Mouse (Mus musculus): ENCODE measurements at regions not wholly inside any gene's neighbourhood (a gene's known extent, or its start where the extent isn't known, plus 50 kb on each side); places are given as distances from the start of the nearest gene placed in this dataset.

DNA sequence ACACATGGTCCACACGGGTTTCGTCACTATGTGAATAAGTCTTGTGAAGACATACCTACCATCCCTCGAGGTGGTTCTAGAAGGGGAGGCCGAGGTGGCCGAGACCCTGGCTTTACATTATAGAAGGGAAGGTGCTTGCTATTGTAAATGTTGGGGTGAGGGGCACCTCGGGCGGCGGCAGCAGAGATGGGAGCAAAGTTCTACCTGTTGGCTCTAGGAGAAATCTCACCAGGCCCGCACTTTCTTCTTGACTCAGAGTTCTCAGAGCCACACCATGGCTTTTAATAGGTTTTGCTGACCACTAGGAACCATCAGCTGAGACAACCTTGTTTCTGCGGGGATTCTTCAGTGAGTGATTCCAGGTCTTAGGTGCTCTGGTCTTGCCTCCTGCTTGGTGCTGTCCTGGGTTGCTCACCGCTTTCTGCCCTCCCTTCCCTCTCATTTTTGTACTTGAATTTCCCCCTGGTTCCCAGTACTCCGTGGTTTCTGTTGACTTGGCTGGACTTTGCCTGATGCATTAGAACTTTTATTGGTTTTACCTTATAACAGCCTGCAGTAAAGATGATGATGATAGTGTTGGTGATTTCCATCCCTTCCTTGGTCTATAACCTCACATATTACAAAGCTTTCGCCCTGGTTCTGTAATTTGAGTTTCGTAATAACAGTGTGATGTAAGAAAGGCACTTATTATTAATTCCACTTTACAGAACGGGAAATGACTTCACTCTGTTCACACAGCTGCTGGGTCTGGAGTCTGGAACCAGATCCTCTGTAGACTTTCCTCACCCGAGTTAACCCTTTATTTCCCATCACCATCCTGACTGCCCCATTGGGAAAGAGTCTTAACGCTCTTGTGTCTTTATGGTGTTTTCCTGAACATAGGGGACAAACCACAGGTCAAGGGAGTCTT is 185.6 kb downstream of the 4933412E24Rik start:
- H3K9me3 ChIP-seq (replicated peaks) = no peaks in the 10 kb centered on the region
- H3K27ac ChIP-seq = no peak overlapping the region
- no peak for ATAC-seq
- peaks cover 9% of the 10 kb centered on the region for H3K4me1 ChIP-seq
- no peak overlapping the region for H3K4me3 ChIP-seq
- no peak overlapping the region for H3K4me2 ChIP-seq
- no peak overlapping the region for H3K9ac ChIP-seq
- 84% methylated on average over 17 of the region's 17 CpGs for WGBS
- H3K36me3 ChIP-seq (ENCODE audit: poor library complexity, severe bottlenecking) = no peaks in the 10 kb centered on the region
- no peaks in the 10 kb centered on the region for H3K27me3 ChIP-seq

DNA sequence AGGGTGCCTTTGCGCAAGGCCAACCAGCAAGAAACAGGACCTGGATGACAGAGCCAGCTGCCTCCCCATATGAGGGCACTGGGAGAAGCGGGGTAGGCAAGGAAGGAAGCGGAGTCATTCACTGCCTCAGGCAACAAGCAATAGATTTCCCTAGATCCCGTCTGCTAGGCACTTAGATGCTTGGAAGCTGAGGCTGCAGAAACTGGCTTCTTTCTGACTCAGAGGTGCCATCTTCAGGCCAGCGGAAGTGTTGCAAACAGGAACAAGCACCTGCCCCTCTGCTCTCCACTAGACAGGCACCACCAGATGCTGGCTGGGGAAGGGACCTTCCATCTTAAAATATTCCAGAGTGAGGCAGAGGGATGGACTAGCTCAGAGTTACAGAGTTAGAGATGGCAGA is 188.0 kb downstream of the 4933412E24Rik start:
- WGBS = 22% methylated on average over 5 of the region's 5 CpGs
- Histone ChIP-seq H3K9me3 (replicated peaks) (no peaks in the 10 kb centered on the region), H3K4me1 (peaks cover 11% of the 10 kb centered on the region), H3K27me3 (0 out of 2 replicates have a peak, but pooled peaks cover 3% of the 10 kb centered on the region), H3K4me3 (no peak overlapping the region), H3K4me2 (no peak overlapping the region), H3K36me3 (ENCODE audit: poor library complexity, severe bottlenecking) (no peaks in the 10 kb centered on the region), H3K9ac (no peak overlapping the region), H3K27ac (no peak overlapping the region)
- ATAC-seq = peak; percentile 81

DNA sequence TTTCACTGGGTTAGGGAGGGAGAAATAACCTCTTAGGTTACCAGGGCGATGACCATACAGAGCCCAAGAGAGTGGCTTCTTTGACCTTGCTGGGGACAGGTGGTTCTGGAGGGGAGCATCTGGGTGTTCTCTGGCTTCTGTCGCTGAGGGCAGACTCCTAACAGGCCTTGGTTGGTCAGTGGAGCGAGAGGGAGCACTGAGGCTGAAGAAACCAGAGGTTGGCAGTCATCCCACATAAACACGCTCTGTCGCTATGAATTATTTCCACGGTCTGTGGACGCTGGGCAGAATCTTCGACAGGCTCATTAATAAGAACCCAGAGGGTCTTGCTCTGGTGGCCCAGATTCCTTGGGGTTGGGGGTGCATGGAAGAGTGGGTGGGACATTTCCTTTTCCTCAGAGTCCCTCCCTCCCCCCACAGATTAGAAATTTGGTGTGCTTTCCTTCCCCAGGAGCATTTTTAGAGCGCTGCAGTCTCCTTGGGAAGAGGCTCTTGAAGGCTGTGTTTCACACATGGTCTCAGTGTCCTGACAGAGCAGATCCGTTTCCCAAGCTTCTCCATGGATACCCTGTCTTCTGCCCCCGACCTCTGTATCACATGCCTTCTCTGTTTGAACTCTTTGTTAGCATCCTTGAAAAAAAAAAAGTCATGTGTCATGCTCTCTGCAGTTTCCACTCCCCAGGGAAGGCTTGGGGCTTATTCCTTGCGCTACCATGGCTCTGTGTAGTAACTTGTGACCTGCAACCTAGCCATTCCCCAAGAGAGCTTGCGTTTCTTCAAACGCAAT is 190.1 kb downstream of the 4933412E24Rik start:
- no peak overlapping the region for H3K9ac ChIP-seq
- peak; percentile 54; the same call in 1 of the 2 replicates for ATAC-seq
- no peak overlapping the region for H3K27ac ChIP-seq
- peaks cover 11% of the 10 kb centered on the region for H3K4me1 ChIP-seq
- H3K27me3 ChIP-seq = 0 out of 2 replicates have a peak, but pooled peaks cover 3% of the 10 kb centered on the region
- H3K9me3 ChIP-seq (replicated peaks) = no peaks in the 10 kb centered on the region
- H3K36me3 ChIP-seq (ENCODE audit: poor library complexity, severe bottlenecking) = no peaks in the 10 kb centered on the region
- 65% methylated on average over 14 of the region's 14 CpGs for WGBS
- no peak overlapping the region for H3K4me3 ChIP-seq
- H3K4me2 ChIP-seq = no peak overlapping the region

DNA sequence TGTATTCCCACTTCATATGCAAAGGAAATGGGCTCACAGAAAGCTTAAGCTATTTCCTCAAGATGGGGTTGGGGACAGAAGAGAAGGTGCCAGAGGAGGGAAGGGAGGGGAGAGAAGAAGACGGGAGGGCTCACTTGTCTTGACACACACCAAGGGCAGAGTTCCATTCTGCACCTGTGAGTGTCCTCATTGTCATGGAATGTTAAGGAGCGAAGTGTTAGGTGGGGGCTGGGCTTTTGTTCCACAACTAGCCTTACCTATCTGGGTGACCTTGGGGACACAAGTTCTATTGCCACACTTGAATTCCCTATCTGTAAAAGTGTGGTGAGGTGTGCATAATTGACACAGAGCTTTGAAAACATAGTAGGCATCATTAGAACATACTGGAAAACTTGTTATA is 192.5 kb downstream of the 4933412E24Rik start:
- Histone ChIP-seq H3K4me1 (peaks cover 11% of the 10 kb centered on the region), H3K4me2 (no peak overlapping the region), H3K4me3 (no peak overlapping the region), H3K9ac (no peak overlapping the region), H3K36me3 (ENCODE audit: poor library complexity, severe bottlenecking) (no peaks in the 10 kb centered on the region), H3K27me3 (0 out of 2 replicates have a peak, but pooled peaks cover 3% of the 10 kb centered on the region), H3K27ac (no peak overlapping the region), H3K9me3 (replicated peaks) (no peaks in the 10 kb centered on the region)
- 62% methylated on average over 2 of the region's 2 CpGs for WGBS
- ATAC-seq = no peak

DNA sequence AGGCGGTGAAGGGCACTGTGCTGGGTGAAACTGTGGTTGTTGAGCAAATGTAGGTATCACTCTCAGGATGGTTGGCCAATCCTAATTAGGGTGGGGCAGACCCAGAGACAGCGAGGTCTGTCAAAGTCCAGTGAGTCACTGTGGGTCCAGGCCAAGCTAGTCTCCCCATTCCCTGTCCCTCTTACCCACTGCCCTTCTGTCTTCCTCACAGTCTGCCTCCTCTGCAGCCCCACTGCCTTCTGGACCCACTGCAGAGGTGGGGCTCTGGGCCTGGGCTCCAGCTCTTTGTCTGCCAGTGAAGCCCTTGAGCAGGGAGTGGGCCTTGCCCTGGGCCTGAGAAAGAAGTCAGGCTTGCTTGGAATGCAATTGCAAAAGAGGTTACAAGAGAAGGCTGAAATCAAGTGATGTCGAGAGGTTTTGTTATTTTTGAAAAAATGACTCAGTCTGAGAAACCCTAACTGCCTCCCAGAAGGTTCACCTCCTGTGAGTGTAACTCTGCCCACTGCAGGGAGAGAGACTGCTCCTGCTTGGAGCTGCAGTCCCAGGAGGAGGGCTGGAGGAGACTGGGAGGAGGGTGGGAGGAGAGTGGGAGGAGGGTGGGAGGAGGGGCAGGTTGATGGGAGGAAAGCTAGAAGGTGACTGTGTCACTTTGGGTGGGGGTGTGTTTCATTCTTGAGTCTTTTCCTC is 193.3 kb downstream of the 4933412E24Rik start:
- Histone ChIP-seq H3K27me3 (0 out of 2 replicates have a peak, but pooled peaks cover 3% of the 10 kb centered on the region), H3K9me3 (replicated peaks) (no peaks in the 10 kb centered on the region), H3K36me3 (ENCODE audit: poor library complexity, severe bottlenecking) (no peaks in the 10 kb centered on the region), H3K27ac (no peak overlapping the region), H3K4me1 (peaks cover 11% of the 10 kb centered on the region), H3K4me2 (no peak overlapping the region), H3K4me3 (no peak overlapping the region), H3K9ac (no peak overlapping the region)
- no peak for ATAC-seq
- WGBS = 69% methylated on average over 3 of the region's 3 CpGs

DNA sequence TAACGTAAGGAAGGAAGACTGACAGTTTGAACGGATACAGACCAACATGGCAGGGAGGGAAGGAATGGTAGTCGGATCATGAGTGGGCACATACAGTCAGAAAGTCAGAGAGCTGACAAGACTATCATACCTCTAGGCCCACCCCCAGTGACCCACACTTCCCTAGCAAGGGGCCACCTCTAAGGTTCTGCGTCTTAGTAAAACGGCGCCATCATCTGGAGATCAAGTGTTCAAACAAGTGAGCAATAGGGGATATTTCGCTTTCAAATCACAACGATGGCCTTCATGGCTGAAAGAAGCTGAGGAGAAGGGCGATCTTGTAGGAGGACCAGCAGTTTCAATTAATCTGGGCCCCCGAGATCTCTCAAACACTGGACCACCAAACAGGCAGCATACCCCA is 196.1 kb downstream of the 4933412E24Rik start:
- Histone ChIP-seq H3K4me3 (no peak overlapping the region), H3K9ac (no peak overlapping the region), H3K27me3 (0 out of 2 replicates have a peak, but pooled peaks cover 3% of the 10 kb centered on the region), H3K4me1 (no peaks in the 10 kb centered on the region), H3K9me3 (replicated peaks) (no peaks in the 10 kb centered on the region), H3K36me3 (ENCODE audit: poor library complexity, severe bottlenecking) (no peaks in the 10 kb centered on the region), H3K27ac (no peak overlapping the region), H3K4me2 (no peak overlapping the region)
- WGBS = 83% methylated on average over 10 of the region's 10 CpGs
- no peak for ATAC-seq

DNA sequence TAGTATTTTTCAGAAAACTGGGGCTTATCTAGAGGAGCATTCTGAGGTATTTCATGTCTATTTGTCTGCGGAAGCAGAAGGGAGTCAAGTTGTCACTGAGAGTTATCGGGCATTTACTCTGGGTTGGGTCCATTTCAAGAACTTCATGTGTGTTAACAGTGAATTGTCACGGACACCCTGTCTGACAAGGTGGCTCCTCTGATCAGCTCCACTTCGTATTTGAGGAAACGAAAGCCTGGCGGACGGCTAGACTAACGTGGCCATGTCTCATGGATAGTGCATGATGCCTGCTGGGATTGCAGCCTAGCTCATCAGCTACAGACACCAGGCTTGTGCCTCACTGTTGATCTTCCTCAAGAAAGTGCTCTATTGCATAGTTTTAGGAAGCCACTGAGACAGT is 200.4 kb downstream of the 4933412E24Rik start:
- no peaks in the 10 kb centered on the region for H3K36me3 ChIP-seq (ENCODE audit: poor library complexity, severe bottlenecking)
- ATAC-seq = no peak
- 94% methylated on average over 8 of the region's 8 CpGs for WGBS
- H3K27me3 ChIP-seq = no peaks in the 10 kb centered on the region
- H3K4me1 ChIP-seq = no peaks in the 10 kb centered on the region
- no peak overlapping the region for H3K4me2 ChIP-seq
- H3K4me3 ChIP-seq = no peak overlapping the region
- H3K27ac ChIP-seq = no peak overlapping the region
- H3K9me3 ChIP-seq (replicated peaks) = no peaks in the 10 kb centered on the region
- H3K9ac ChIP-seq = no peak overlapping the region

DNA sequence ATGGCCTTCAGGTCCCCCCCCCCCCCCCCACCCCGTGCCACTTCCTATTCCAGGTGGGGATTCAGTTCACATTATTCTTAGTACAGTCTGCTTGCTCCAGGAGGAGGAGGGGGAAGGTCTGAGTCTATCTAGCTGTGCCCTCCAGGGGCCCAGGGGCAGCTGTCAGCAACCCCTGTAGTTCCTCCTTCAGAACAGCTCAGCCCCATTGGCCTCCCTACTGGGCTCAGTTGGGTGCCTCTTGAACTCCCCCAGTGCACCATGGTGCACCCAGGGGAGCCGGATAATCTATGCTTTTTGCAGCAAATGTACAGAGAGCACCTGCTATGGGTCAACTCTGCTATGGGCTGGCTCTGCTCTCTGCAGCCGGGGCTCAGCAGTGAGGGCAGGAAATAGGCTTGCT is 204.8 kb downstream of the 4933412E24Rik start:
- H3K36me3 ChIP-seq (ENCODE audit: poor library complexity, severe bottlenecking) = no peaks in the 10 kb centered on the region
- H3K9me3 ChIP-seq (replicated peaks) = no peaks in the 10 kb centered on the region
- H3K4me1 ChIP-seq = no peaks in the 10 kb centered on the region
- H3K9ac ChIP-seq = no peak overlapping the region
- no peaks in the 10 kb centered on the region for H3K27me3 ChIP-seq
- H3K4me3 ChIP-seq = no peak overlapping the region
- H3K27ac ChIP-seq = no peak overlapping the region
- no peak for ATAC-seq
- H3K4me2 ChIP-seq = no peak overlapping the region
- WGBS = 35% methylated on average over 3 of the region's 3 CpGs

DNA sequence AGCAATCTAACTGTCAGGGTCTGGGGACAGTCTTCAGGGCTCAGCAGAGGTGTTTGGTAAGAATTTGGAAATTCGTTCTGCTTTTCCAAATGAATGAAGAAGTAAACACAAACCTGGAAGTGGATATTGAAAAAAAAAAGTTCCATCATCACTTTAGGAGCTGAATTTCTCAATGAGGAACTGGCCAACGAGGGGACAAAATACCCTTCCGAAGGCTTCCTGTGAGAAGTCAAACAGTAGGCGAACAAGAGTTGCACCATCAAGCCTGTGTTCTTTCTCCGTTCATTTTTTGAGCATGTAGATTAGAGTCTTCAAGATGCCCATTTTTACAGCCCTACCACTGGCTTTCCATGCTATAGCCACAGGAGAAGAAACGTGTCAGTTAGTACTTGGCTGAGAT is 207.1 kb downstream of the 4933412E24Rik start:
- H3K27me3 ChIP-seq = no peaks in the 10 kb centered on the region
- 91% methylated on average over 6 of the region's 6 CpGs for WGBS
- ATAC-seq = no peak
- H3K4me3 ChIP-seq = no peak overlapping the region
- no peak overlapping the region for H3K27ac ChIP-seq
- no peaks in the 10 kb centered on the region for H3K36me3 ChIP-seq (ENCODE audit: poor library complexity, severe bottlenecking)
- H3K9ac ChIP-seq = no peak overlapping the region
- no peak overlapping the region for H3K4me2 ChIP-seq
- no peaks in the 10 kb centered on the region for H3K9me3 ChIP-seq (replicated peaks)
- H3K4me1 ChIP-seq = no peaks in the 10 kb centered on the region

DNA sequence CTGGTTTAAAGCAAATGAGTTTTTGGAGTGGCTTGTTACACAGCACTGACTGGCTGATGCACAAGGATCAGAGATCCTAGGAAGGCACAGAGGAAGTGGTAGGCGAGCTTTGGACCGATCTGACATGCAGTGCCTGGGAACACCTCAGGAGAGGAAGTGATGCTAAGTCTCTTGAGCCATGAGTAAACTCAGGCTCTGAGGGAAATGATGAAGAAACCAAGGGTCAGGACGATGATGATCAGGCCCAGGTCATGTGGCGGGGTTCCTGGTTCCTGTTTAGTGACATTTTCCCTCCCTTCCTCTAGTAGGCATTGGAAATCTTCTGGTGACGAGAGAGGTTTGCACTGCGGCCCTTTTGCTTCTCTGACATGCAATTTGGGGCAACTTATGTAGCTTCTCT is 208.7 kb downstream of the 4933412E24Rik start:
- Histone ChIP-seq H3K9ac (no peak overlapping the region), H3K4me1 (no peaks in the 10 kb centered on the region), H3K4me3 (no peak overlapping the region), H3K27me3 (no peaks in the 10 kb centered on the region), H3K27ac (no peak overlapping the region), H3K36me3 (ENCODE audit: poor library complexity, severe bottlenecking) (no peaks in the 10 kb centered on the region), H3K9me3 (replicated peaks) (no peaks in the 10 kb centered on the region), H3K4me2 (no peak overlapping the region)
- ATAC-seq = no peak
- WGBS = 88% methylated on average over 6 of the region's 6 CpGs

DNA sequence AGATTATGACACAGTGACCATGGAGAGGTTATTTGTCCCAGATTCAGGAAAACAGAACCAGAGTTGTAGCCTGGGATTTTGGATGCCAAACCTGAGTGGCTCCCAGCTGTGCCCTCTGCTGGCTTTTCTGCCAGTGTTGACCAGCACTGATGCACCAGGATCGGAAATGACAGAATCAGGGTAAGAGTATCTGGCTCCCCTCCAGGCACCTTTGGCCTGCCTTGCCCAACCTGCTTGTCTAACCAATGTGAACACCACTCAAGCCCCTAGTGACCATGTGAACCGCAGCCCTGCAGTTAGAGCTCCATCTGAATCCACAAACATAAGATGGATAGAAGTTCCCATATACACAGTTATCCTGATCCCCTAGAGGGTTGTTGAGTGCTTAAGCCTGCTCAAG is 210.6 kb downstream of the 4933412E24Rik start:
- Histone ChIP-seq H3K36me3 (ENCODE audit: poor library complexity, severe bottlenecking) (no peaks in the 10 kb centered on the region), H3K4me3 (no peak overlapping the region), H3K27me3 (no peaks in the 10 kb centered on the region), H3K4me2 (no peak overlapping the region), H3K4me1 (no peaks in the 10 kb centered on the region), H3K9me3 (replicated peaks) (no peaks in the 10 kb centered on the region), H3K9ac (no peak overlapping the region), H3K27ac (no peak overlapping the region)
- WGBS = 96% methylated on average over 2 of the region's 2 CpGs
- ATAC-seq = no peak

DNA sequence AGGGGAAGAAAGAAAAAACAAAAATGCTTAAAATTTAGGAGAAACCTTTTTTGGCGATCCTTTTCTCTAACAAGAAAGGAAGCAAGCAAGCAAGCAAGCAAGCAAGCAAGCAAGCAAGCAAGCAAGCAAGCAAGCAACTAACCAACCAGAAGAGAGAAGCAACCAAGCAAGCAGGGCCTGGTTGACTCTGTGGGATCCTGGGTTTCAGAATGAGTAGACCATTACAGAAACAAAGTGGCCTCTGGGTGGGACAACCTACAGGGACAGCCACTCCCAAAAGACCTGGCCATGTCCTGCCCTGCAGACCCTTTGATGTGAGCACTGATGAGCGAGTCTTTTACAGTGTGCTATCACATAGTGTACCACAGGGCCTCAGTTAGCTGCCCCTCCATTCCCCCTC is 211.6 kb downstream of the 4933412E24Rik start:
- Histone ChIP-seq H3K36me3 (ENCODE audit: poor library complexity, severe bottlenecking) (no peaks in the 10 kb centered on the region), H3K27ac (no peak overlapping the region), H3K4me2 (no peak overlapping the region), H3K27me3 (no peaks in the 10 kb centered on the region), H3K9ac (no peak overlapping the region), H3K4me1 (no peaks in the 10 kb centered on the region), H3K4me3 (no peak overlapping the region), H3K9me3 (replicated peaks) (no peaks in the 10 kb centered on the region)
- WGBS = 86% methylated on average over 2 of the region's 2 CpGs
- ATAC-seq = no peak
